Mouse (Mus musculus) forebrain, embryonic 16.5 days (tissue): ENCODE results near the gene Gnb2. TPM values are rescaled to one million over a fixed set of nuclear protein-coding genes. Genes with fewer than 3 reads are reported as not detected.

Experiments
- microRNA-seq: library from miRNA; unstranded; fragments of <30 nt; microRNA quantifications from one replicate; pipeline ENCODE4, GENCODE M21; 2017
- polyA plus RNA-seq: library from polyadenylated mRNA; unstranded; fragments of >200 nt; fragmentation: Nextera tagmentation; extraction: Ambion mirVana; gene quantifications from 2 replicates; pipeline ENCODE4 v1.2.1, GENCODE M21; 2015

The Gnb2 gene
- polyA plus RNA-seq, 1 experiment from 2014 or later = 517 TPM

Small RNAs within 50 kb of the gene (microRNA-seq; reads per million reads assigned to microRNA genes)
- 1.2 reads per million for gene Mir6418

Other genes starting within 250 kb of the Gnb2 start
- gene Ache, start 246.0 kb downstream of the Gnb2 start, polyA plus RNA-seq = 10.2 and 17.2 TPM in 2 replicates
- gene Ufsp1, start 238.9 kb downstream of the Gnb2 start, polyA plus RNA-seq = 6.1 and 8.9 TPM in 2 replicates
- gene Srrt, start 225.8 kb downstream of the Gnb2 start, polyA plus RNA-seq = 119 and 125 TPM in 2 replicates
- 17.0 and 17.9 TPM in 2 replicates for gene Trip6, start 219.1 kb downstream of the Gnb2 start, polyA plus RNA-seq
- gene Slc12a9, start 199.9 kb downstream of the Gnb2 start, polyA plus RNA-seq = 17.7 and 26.0 TPM in 2 replicates
- gene Ephb4, start 183.4 kb downstream of the Gnb2 start, polyA plus RNA-seq = 6.1 and 8.1 TPM in 2 replicates
- 0.05 and 0.15 TPM in 2 replicates for gene Zan, start 56.4 kb downstream of the Gnb2 start, polyA plus RNA-seq
- gene Pop7, start 31.0 kb downstream of the Gnb2 start, polyA plus RNA-seq = 66.8 and 74.7 TPM in 2 replicates
- 16.5 and 20.2 TPM in 2 replicates for gene Gigyf1, start 15.0 kb downstream of the Gnb2 start, polyA plus RNA-seq
- gene Epo, start 268 bp downstream of the Gnb2 start, polyA plus RNA-seq = not detected in 2 replicates
- gene Actl6b, start 20.0 kb upstream of the Gnb2 start, polyA plus RNA-seq = 254 and 298 TPM in 2 replicates
- gene Tfr2, start 36.3 kb upstream of the Gnb2 start, polyA plus RNA-seq = 2.3 and 3.1 TPM in 2 replicates
- 43.5 and 43.7 TPM in 2 replicates for gene Mospd3, start 67.5 kb upstream of the Gnb2 start, polyA plus RNA-seq
- 10.6 and 18.3 TPM in 2 replicates for gene Pcolce, start 80.3 kb upstream of the Gnb2 start, polyA plus RNA-seq
- gene Fbxo24, start 95.5 kb upstream of the Gnb2 start, polyA plus RNA-seq = 0.23 and 0.25 TPM in 2 replicates
- 19.1 and 19.3 TPM in 2 replicates for gene Lrch4, start 95.6 kb upstream of the Gnb2 start, polyA plus RNA-seq
- 5.1 and 8.7 TPM in 2 replicates for gene Gm20605, start 95.7 kb upstream of the Gnb2 start, polyA plus RNA-seq
- 5.2 and 10.4 TPM in 2 replicates for gene Sap25, start 107.8 kb upstream of the Gnb2 start, polyA plus RNA-seq
- gene Irs3, start 112.2 kb upstream of the Gnb2 start, polyA plus RNA-seq = 0.09 TPM in 1 of 2 replicates, not detected in the other
- gene Agfg2, start 151.2 kb upstream of the Gnb2 start, polyA plus RNA-seq = 19.4 and 21.2 TPM in 2 replicates
- gene Nyap1, start 208.1 kb upstream of the Gnb2 start, polyA plus RNA-seq = 52.3 and 59.8 TPM in 2 replicates
- gene Tsc22d4, start 212.2 kb upstream of the Gnb2 start, polyA plus RNA-seq = 69.1 and 72.2 TPM in 2 replicates
- 28.7 and 34.4 TPM in 2 replicates for gene Ppp1r35, start 245.3 kb upstream of the Gnb2 start, polyA plus RNA-seq